Mouse (Mus musculus): ENCODE measurements around the gene Klhdc1. TPM values are rescaled to one million over a fixed set of nuclear protein-coding genes. Genes with fewer than 3 reads are reported as not detected.

The Klhdc1 gene
- polyA plus RNA-seq, 1 experiment = 4.9 TPM

GRCm38 (mm10) chr12:69279931-69280469, 39.0 kb downstream of the Klhdc1 start:
- TF ChIP-seq CTCF (IDR thresholded peaks at IDR 0.05; ENCODE audit: borderline replicate concordance, extremely low read depth, insufficient read depth, insufficient read length) (no peak), POLR2A (IDR thresholded peaks at IDR 0.05; ENCODE audit: borderline replicate concordance, extremely low read depth, insufficient read depth, insufficient read length, poor library complexity, severe bottlenecking) (no peak)

GRCm38 (mm10) chr12:69280915-69281314, 39.9 kb downstream of the Klhdc1 start:
- no peak for TF ChIP-seq CTCF (IDR thresholded peaks at IDR 0.05; ENCODE audit: borderline replicate concordance, extremely low read depth, insufficient read depth, insufficient read length)
- TF ChIP-seq POLR2A (IDR thresholded peaks at IDR 0.05; ENCODE audit: borderline replicate concordance, extremely low read depth, insufficient read depth, insufficient read length, poor library complexity, severe bottlenecking) = no peak
- no peak for DNase-seq (ENCODE audit: low read depth)

More at GRCm38 (mm10) chr12:69279931-69280469, 39.0 kb downstream of the Klhdc1 start:
- no peak for DNase-seq (ENCODE audit: low read depth)

GRCm38 (mm10) chr12:69283146-69283545, 42.2 kb downstream of the Klhdc1 start:
- TF ChIP-seq POLR2A (IDR thresholded peaks at IDR 0.05; ENCODE audit: borderline replicate concordance, extremely low read depth, insufficient read depth, insufficient read length, poor library complexity, severe bottlenecking) (no peak), CTCF (IDR thresholded peaks at IDR 0.05; ENCODE audit: borderline replicate concordance, extremely low read depth, insufficient read depth, insufficient read length) (no peak)
- no peak for DNase-seq (ENCODE audit: low read depth)

GRCm38 (mm10) chr12:69287535-69287934, 46.6 kb downstream of the Klhdc1 start:
- no peak for DNase-seq (ENCODE audit: low read depth)
- TF ChIP-seq CTCF (IDR thresholded peaks at IDR 0.05; ENCODE audit: borderline replicate concordance, extremely low read depth, insufficient read depth, insufficient read length) (no peak), POLR2A (IDR thresholded peaks at IDR 0.05; ENCODE audit: borderline replicate concordance, extremely low read depth, insufficient read depth, insufficient read length, poor library complexity, severe bottlenecking) (no peak)

GRCm38 (mm10) chr12:69288699-69289098, 47.7 kb downstream of the Klhdc1 start:
- DNase-seq (ENCODE audit: low read depth) = no peak
- TF ChIP-seq CTCF (IDR thresholded peaks at IDR 0.05; ENCODE audit: borderline replicate concordance, extremely low read depth, insufficient read depth, insufficient read length) = no peak
- TF ChIP-seq POLR2A (IDR thresholded peaks at IDR 0.05; ENCODE audit: borderline replicate concordance, extremely low read depth, insufficient read depth, insufficient read length, poor library complexity, severe bottlenecking) = no peak

GRCm38 (mm10) chr12:69292401-69292800, 51.4 kb downstream of the Klhdc1 start:
- TF ChIP-seq CTCF (IDR thresholded peaks at IDR 0.05; ENCODE audit: borderline replicate concordance, extremely low read depth, insufficient read depth, insufficient read length) (no peak), POLR2A (IDR thresholded peaks at IDR 0.05; ENCODE audit: borderline replicate concordance, extremely low read depth, insufficient read depth, insufficient read length, poor library complexity, severe bottlenecking) (no peak)
- no peak for DNase-seq (ENCODE audit: low read depth)

- TF ChIP-seq POLR2A (IDR thresholded peaks at IDR 0.05; ENCODE audit: borderline replicate concordance, extremely low read depth, insufficient read depth, insufficient read length, poor library complexity, severe bottlenecking) = no peak
- no peak for TF ChIP-seq CTCF (IDR thresholded peaks at IDR 0.05; ENCODE audit: borderline replicate concordance, extremely low read depth, insufficient read depth, insufficient read length)
- no peak for DNase-seq (ENCODE audit: low read depth)
Measured at GRCm38 (mm10) chr12:69293815-69294214, 52.8 kb downstream of the Klhdc1 start.

- DNase-seq (ENCODE audit: low read depth) = no peak
- TF ChIP-seq CTCF (IDR thresholded peaks at IDR 0.05; ENCODE audit: borderline replicate concordance, extremely low read depth, insufficient read depth, insufficient read length) (no peak), POLR2A (IDR thresholded peaks at IDR 0.05; ENCODE audit: borderline replicate concordance, extremely low read depth, insufficient read depth, insufficient read length, poor library complexity, severe bottlenecking) (no peak)
Measured at GRCm38 (mm10) chr12:69294936-69295335, 54.0 kb downstream of the Klhdc1 start.

GRCm38 (mm10) chr12:69295651-69296050, 54.7 kb downstream of the Klhdc1 start:
- no peak for TF ChIP-seq POLR2A (IDR thresholded peaks at IDR 0.05; ENCODE audit: borderline replicate concordance, extremely low read depth, insufficient read depth, insufficient read length, poor library complexity, severe bottlenecking)
- DNase-seq (ENCODE audit: low read depth) = no peak

- TF ChIP-seq CTCF (IDR thresholded peaks at IDR 0.05; ENCODE audit: borderline replicate concordance, extremely low read depth, insufficient read depth, insufficient read length) = no peak
- peak; percentile 98 for TF ChIP-seq POLR2A (IDR thresholded peaks at IDR 0.05; ENCODE audit: borderline replicate concordance, extremely low read depth, insufficient read depth, insufficient read length, poor library complexity, severe bottlenecking)
- DNase-seq (ENCODE audit: low read depth) = peak; percentile 97
Measured at GRCm38 (mm10) chr12:69296511-69297410, 55.8 kb downstream of the Klhdc1 start, which contains the start of gene Klhdc2. Gene Klhdc2 (plus strand): TSS chr12:69296681.

GRCm38 (mm10) chr12:69297411-69298150, 56.6 kb downstream of the Klhdc1 start:
- TF ChIP-seq POLR2A (IDR thresholded peaks at IDR 0.05; ENCODE audit: borderline replicate concordance, extremely low read depth, insufficient read depth, insufficient read length, poor library complexity, severe bottlenecking) (no peak), CTCF (IDR thresholded peaks at IDR 0.05; ENCODE audit: borderline replicate concordance, extremely low read depth, insufficient read depth, insufficient read length) (no peak)
- DNase-seq (ENCODE audit: low read depth) = no peak
